Mouse (Mus musculus) G1E (cell line): ENCODE results near the gene Itgal.

Source experiments
- CTCF ChIP-seq: IDR thresholded peaks from 2 replicates; pipeline ENCODE4 v1.5.1; 2012; ENCODE audit warnings: low read depth, low read length, inconsistent platforms, mixed read lengths
- GATA1 ChIP-seq: IDR thresholded peaks from 2 replicates; pipeline ENCODE4 v1.6.1; 2012; ENCODE audit warnings: borderline replicate concordance, low read length, inconsistent platforms, mixed read lengths
- GATA2 ChIP-seq: IDR thresholded peaks from 2 replicates; pipeline ENCODE4 v1.6.1; 2012; ENCODE audit warnings: low read depth, low read length, inconsistent platforms, borderline replicate concordance
- POLR2AphosphoS5 ChIP-seq: IDR thresholded peaks from 2 replicates; pipeline ENCODE4 v1.6.1; 2012; ENCODE audit warnings: low read depth, low read length, inconsistent platforms; ENCODE audit not compliant: insufficient replicate concordance
- TAL1 ChIP-seq: conservative IDR thresholded peaks from 2 replicates; pipeline ENCODE4 v1.6.1; 2012; ENCODE audit warnings: low read depth, low read length, inconsistent platforms, mixed read lengths

GRCm38 (mm10) chr7:127333240-127333639 lies 37.2 kb downstream of the Itgal start:
- TF ChIP-seq CTCF = no peak
- no peak for TF ChIP-seq TAL1
- no peak for TF ChIP-seq GATA1
- no peak for TF ChIP-seq POLR2AphosphoS5
- TF ChIP-seq GATA2 = no peak
